Mouse (Mus musculus): ENCODE results near the gene Magi3. TPM values are rescaled to one million over a fixed set of nuclear protein-coding genes. Genes with fewer than 3 reads are reported as not detected.
A peak's percentile ranks its signal among the peaks of the same experiment; 100 is the strongest.

Gene Magi3
- polyA plus RNA-seq, 1 experiment from 2014 or later, result 10.0 TPM

DNA sequence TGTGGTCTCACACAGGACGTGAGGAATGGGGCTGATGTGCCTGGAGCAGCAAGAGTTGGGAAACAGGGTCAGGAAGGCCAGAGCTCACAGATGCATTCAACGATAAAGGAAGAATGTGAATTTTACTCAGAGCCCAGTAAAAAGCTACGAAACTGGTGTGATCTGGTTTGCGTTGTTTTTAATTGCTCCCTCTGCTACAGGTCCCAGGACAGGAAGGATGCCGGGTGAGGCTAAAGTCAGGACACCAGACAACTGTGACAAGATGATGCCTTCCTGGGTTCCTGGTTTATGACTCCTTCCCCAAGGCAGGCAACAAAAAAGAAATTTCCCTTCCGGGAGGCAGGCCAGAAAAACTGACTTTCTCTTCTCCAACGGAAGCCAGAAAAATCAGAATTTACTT, 6.6 kb upstream of the Magi3 start:
- Histone ChIP-seq H3K27me3 (replicated peaks; ENCODE audit: control insufficient read depth, insufficient read depth, low read length) (no peaks in the 10 kb centered on the region), H3K4me3 (ENCODE audit: low read depth, low read length) (no peak overlapping the region), H3K4me2 (ENCODE audit: low read length) (0 out of 2 replicates have a peak overlapping the region, but pooled peaks have one; percentile 3), H3K9ac (ENCODE audit: low read length) (no peak overlapping the region), H3K4me1 (replicated peaks; ENCODE audit: control insufficient read depth, insufficient read depth, low read length) (peaks cover 6% of the 10 kb centered on the region; the same call in 1 of the 2 replicates), H3K9me3 (ENCODE audit: control insufficient read depth, low read length) (no peaks in the 10 kb centered on the region), H3K36me3 (ENCODE audit: control insufficient read depth, insufficient read depth, low read length) (no peaks in the 10 kb centered on the region), H3K27ac (ENCODE audit: low read depth) (peak overlapping the region; percentile 72)
- ATAC-seq (replicated peaks; ENCODE audit: low FRiP score, low TSS enrichment, low read depth) (no peak), DNase-seq (ENCODE audit: low spot score) (no peak)
- WGBS, result 14% methylated on average over 7 of the region's 7 CpGs

- Histone ChIP-seq H3K27ac (ENCODE audit: low read depth) (peak overlapping the region; percentile 84), H3K9me3 (ENCODE audit: control insufficient read depth, low read length) (no peaks in the 10 kb centered on the region), H3K4me1 (replicated peaks; ENCODE audit: control insufficient read depth, insufficient read depth, low read length) (peaks cover 1% of the 10 kb centered on the region), H3K27me3 (replicated peaks; ENCODE audit: control insufficient read depth, insufficient read depth, low read length) (no peaks in the 10 kb centered on the region), H3K4me2 (ENCODE audit: low read length) (peak overlapping the region; percentile 60), H3K4me3 (ENCODE audit: low read depth, low read length) (peak overlapping the region; percentile 89), H3K36me3 (ENCODE audit: control insufficient read depth, insufficient read depth, low read length) (no peaks in the 10 kb centered on the region), H3K9ac (ENCODE audit: low read length) (peak overlapping the region; percentile 42)
- WGBS, result 7% methylated on average over 11 of the region's 11 CpGs
- ATAC-seq (replicated peaks; ENCODE audit: low FRiP score, low TSS enrichment, low read depth) (no peak), DNase-seq (ENCODE audit: low spot score) (no peak)
These were observed 982 bp upstream of the Magi3 start for GRCm38 (mm10) chr3:104221156-104221555.

GRCm38 (mm10) chr3:104219531-104220294, 461 bp downstream of the Magi3 start:
- peak; percentile 76 for DNase-seq (ENCODE audit: low spot score)
- no peak; the same call in 1 of the 2 replicates for ATAC-seq (replicated peaks; ENCODE audit: low FRiP score, low TSS enrichment, low read depth)
- under 1% methylated on average over 103 of the region's 107 CpGs for WGBS
- Histone ChIP-seq H3K36me3 (ENCODE audit: control insufficient read depth, insufficient read depth, low read length) (no peaks in the 10 kb centered on the region), H3K4me1 (replicated peaks; ENCODE audit: control insufficient read depth, insufficient read depth, low read length) (no peaks in the 10 kb centered on the region; the same call in 1 of the 2 replicates), H3K4me2 (ENCODE audit: low read length) (peak overlapping the region; percentile 84), H3K9me3 (ENCODE audit: control insufficient read depth, low read length) (no peaks in the 10 kb centered on the region), H3K27me3 (replicated peaks; ENCODE audit: control insufficient read depth, insufficient read depth, low read length) (no peaks in the 10 kb centered on the region), H3K4me3 (ENCODE audit: low read depth, low read length) (peak overlapping the region; percentile 89), H3K27ac (ENCODE audit: low read depth) (peak overlapping the region; percentile 94), H3K9ac (ENCODE audit: low read length) (peak overlapping the region; percentile 79)

GRCm38 (mm10) chr3:104218926-104219325, 1.2 kb downstream of the Magi3 start:
- DNase-seq (ENCODE audit: low spot score) (peak; percentile 75), ATAC-seq (replicated peaks; ENCODE audit: low FRiP score, low TSS enrichment, low read depth) (no peak)
- H3K9me3 ChIP-seq (ENCODE audit: control insufficient read depth, low read length), result no peaks in the 10 kb centered on the region
- peak overlapping the region; percentile 79 for H3K9ac ChIP-seq (ENCODE audit: low read length)
- H3K27me3 ChIP-seq (replicated peaks; ENCODE audit: control insufficient read depth, insufficient read depth, low read length), result no peaks in the 10 kb centered on the region
- no peaks in the 10 kb centered on the region for H3K36me3 ChIP-seq (ENCODE audit: control insufficient read depth, insufficient read depth, low read length)
- H3K27ac ChIP-seq (ENCODE audit: low read depth), result no peak overlapping the region
- H3K4me2 ChIP-seq (ENCODE audit: low read length), result peak overlapping the region; percentile 84
- H3K4me3 ChIP-seq (ENCODE audit: low read depth, low read length), result peak overlapping the region; percentile 89
- no peaks in the 10 kb centered on the region; the same call in 1 of the 2 replicates for H3K4me1 ChIP-seq (replicated peaks; ENCODE audit: control insufficient read depth, insufficient read depth, low read length)
- 1% methylated on average over 15 of the region's 15 CpGs for WGBS

- ATAC-seq (replicated peaks; ENCODE audit: low FRiP score, low TSS enrichment, low read depth), result no peak
- 43% methylated on average over 2 of the region's 2 CpGs for WGBS
- H3K27ac ChIP-seq (ENCODE audit: low read depth), result no peak overlapping the region
These were observed 30.4 kb downstream of the Magi3 start for GRCm38 (mm10) chr3:104189823-104190222.

DNA sequence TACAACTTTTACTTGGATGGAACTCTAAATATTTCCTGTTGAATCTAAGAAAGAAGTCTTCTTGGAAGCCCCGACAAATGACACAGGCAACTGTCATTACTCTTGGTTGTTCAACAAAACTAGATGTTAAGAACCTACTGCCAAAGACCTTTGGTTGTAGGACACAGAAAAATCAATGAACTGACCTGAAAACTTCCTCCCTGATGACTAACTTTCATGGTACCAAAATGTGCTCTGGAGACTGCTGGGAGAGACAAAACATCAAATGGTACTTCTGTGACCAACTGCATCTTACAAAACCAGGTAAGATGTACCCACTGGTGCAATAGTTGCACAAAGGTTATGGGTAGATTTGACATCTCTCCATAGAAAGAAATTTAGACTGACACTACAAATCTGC, 30.9 kb downstream of the Magi3 start:
- H3K9ac ChIP-seq (ENCODE audit: low read length), result no peak overlapping the region
- ATAC-seq (replicated peaks; ENCODE audit: low FRiP score, low TSS enrichment, low read depth), result no peak
- 85% methylated on average over 1 of the region's 1 CpGs for WGBS

More at GRCm38 (mm10) chr3:104189823-104190222, 30.4 kb downstream of the Magi3 start:
- Histone ChIP-seq H3K27me3 (replicated peaks; ENCODE audit: control insufficient read depth, insufficient read depth, low read length) (no peaks in the 10 kb centered on the region), H3K4me3 (ENCODE audit: low read depth, low read length) (no peak overlapping the region), H3K9ac (ENCODE audit: low read length) (no peak overlapping the region), H3K4me1 (replicated peaks; ENCODE audit: control insufficient read depth, insufficient read depth, low read length) (no peaks in the 10 kb centered on the region), H3K4me2 (ENCODE audit: low read length) (no peak overlapping the region), H3K9me3 (ENCODE audit: control insufficient read depth, low read length) (no peaks in the 10 kb centered on the region), H3K36me3 (ENCODE audit: control insufficient read depth, insufficient read depth, low read length) (no peaks in the 10 kb centered on the region)
- no peak for DNase-seq (ENCODE audit: low spot score)

GRCm38 (mm10) chr3:104184270-104184669, 35.9 kb downstream of the Magi3 start:
- Histone ChIP-seq H3K36me3 (ENCODE audit: control insufficient read depth, insufficient read depth, low read length) (no peaks in the 10 kb centered on the region), H3K9ac (ENCODE audit: low read length) (no peak overlapping the region), H3K27ac (ENCODE audit: low read depth) (no peak overlapping the region), H3K4me1 (replicated peaks; ENCODE audit: control insufficient read depth, insufficient read depth, low read length) (no peaks in the 10 kb centered on the region), H3K4me3 (ENCODE audit: low read depth, low read length) (no peak overlapping the region), H3K27me3 (replicated peaks; ENCODE audit: control insufficient read depth, insufficient read depth, low read length) (no peaks in the 10 kb centered on the region), H3K9me3 (ENCODE audit: control insufficient read depth, low read length) (no peaks in the 10 kb centered on the region), H3K4me2 (ENCODE audit: low read length) (no peak overlapping the region)
- WGBS, result 79% methylated on average over 2 of the region's 2 CpGs
- no peak for DNase-seq (ENCODE audit: low spot score)
- ATAC-seq (replicated peaks; ENCODE audit: low FRiP score, low TSS enrichment, low read depth), result no peak

More for the DNA sequence above, 30.9 kb downstream of the Magi3 start:
- Histone ChIP-seq H3K27me3 (replicated peaks; ENCODE audit: control insufficient read depth, insufficient read depth, low read length) (no peaks in the 10 kb centered on the region), H3K9me3 (ENCODE audit: control insufficient read depth, low read length) (no peaks in the 10 kb centered on the region), H3K27ac (ENCODE audit: low read depth) (no peak overlapping the region), H3K4me1 (replicated peaks; ENCODE audit: control insufficient read depth, insufficient read depth, low read length) (no peaks in the 10 kb centered on the region), H3K4me2 (ENCODE audit: low read length) (no peak overlapping the region), H3K36me3 (ENCODE audit: control insufficient read depth, insufficient read depth, low read length) (no peaks in the 10 kb centered on the region), H3K4me3 (ENCODE audit: low read depth, low read length) (no peak overlapping the region)
- DNase-seq (ENCODE audit: low spot score), result no peak

GRCm38 (mm10) chr3:104183656-104184055, 36.5 kb downstream of the Magi3 start:
- ATAC-seq (replicated peaks; ENCODE audit: low FRiP score, low TSS enrichment, low read depth) (no peak), DNase-seq (ENCODE audit: low spot score) (no peak)
- Histone ChIP-seq H3K9me3 (ENCODE audit: control insufficient read depth, low read length) (no peaks in the 10 kb centered on the region), H3K4me3 (ENCODE audit: low read depth, low read length) (no peak overlapping the region), H3K36me3 (ENCODE audit: control insufficient read depth, insufficient read depth, low read length) (no peaks in the 10 kb centered on the region), H3K27me3 (replicated peaks; ENCODE audit: control insufficient read depth, insufficient read depth, low read length) (no peaks in the 10 kb centered on the region), H3K4me2 (ENCODE audit: low read length) (no peak overlapping the region), H3K4me1 (replicated peaks; ENCODE audit: control insufficient read depth, insufficient read depth, low read length) (no peaks in the 10 kb centered on the region), H3K27ac (ENCODE audit: low read depth) (no peak overlapping the region), H3K9ac (ENCODE audit: low read length) (no peak overlapping the region)
- WGBS, result 56% methylated on average over 2 of the region's 2 CpGs

GRCm38 (mm10) chr3:104182711-104183110, 37.5 kb downstream of the Magi3 start:
- no peaks in the 10 kb centered on the region for H3K4me1 ChIP-seq (replicated peaks; ENCODE audit: control insufficient read depth, insufficient read depth, low read length)
- H3K9me3 ChIP-seq (ENCODE audit: control insufficient read depth, low read length), result no peaks in the 10 kb centered on the region
- H3K27me3 ChIP-seq (replicated peaks; ENCODE audit: control insufficient read depth, insufficient read depth, low read length), result no peaks in the 10 kb centered on the region
- DNase-seq (ENCODE audit: low spot score) (no peak), ATAC-seq (replicated peaks; ENCODE audit: low FRiP score, low TSS enrichment, low read depth) (no peak)
- H3K4me2 ChIP-seq (ENCODE audit: low read length), result no peak overlapping the region
- no peak overlapping the region for H3K4me3 ChIP-seq (ENCODE audit: low read depth, low read length)
- no peak overlapping the region for H3K9ac ChIP-seq (ENCODE audit: low read length)
- H3K36me3 ChIP-seq (ENCODE audit: control insufficient read depth, insufficient read depth, low read length), result no peaks in the 10 kb centered on the region
- H3K27ac ChIP-seq (ENCODE audit: low read depth), result no peak overlapping the region

Data from intestine, embryonic 14.5 days (tissue).